Mouse (Mus musculus) heart, postnatal 25 days (tissue): ENCODE measurements around the gene Mcf2l. TPM values are rescaled to one million over a fixed set of nuclear protein-coding genes. Genes with fewer than 3 reads are reported as not detected.

Experiments used
- DNase-seq: peaks from one replicate; pipeline ENCODE4 v3.0.0; 2022; ENCODE audit warnings: low spot score
- intact Hi-C: fragments of 180-260 bp; cut with DNase I; formaldehyde crosslinking; loops from one replicate; pipeline ENCODE4 v1.15.1; 2025
- microRNA-seq: library from miRNA; unstranded; fragments of <30 nt; microRNA quantifications from one replicate; pipeline ENCODE4 v1.2.0, GENCODE M21; 2022
- total RNA-seq, 2 experiments: library from RNA; stranded (reverse); gene quantifications; 2 replicates each; pipeline ENCODE4 v1.2.3; 2021

Gene Mcf2l
- total RNA-seq, 2 experiments from 2014 or later, result 44.7 to 69.4 TPM

DNA sequence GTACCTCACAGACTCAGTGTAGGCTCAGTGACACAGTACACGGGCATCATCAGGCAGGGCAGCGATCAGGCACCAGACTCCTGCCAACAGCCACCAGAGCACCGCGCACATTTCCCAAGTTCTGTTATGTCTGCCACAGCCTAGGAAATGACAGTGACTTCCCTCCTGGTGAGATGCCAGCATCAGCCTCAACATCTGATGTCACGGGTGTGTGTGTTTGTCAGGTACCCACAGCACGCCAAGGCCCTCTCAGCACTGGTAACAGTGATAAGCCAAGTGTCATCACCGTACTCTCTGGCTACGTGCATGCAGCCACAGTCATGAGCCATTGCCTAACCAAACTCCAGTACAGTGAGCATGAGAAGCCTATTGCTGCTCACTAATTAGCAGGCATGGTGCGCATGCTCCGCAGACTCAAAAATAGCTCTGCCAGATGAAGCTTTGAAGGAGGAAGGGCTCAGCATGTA, 162.8 kb downstream of the Mcf2l start:
- DNase-seq, result no peak
- intact Hi-C loops, result no loop called here

- intact Hi-C loops, result no loop called here
- DNase-seq, result no peak
Observed at GRCm38 (mm10) chr8:13037015-13037414, 163.4 kb downstream of the Mcf2l start, which contains the start of gene F10. TSS of gene F10 (plus strand) at chr8:13037308.

DNA sequence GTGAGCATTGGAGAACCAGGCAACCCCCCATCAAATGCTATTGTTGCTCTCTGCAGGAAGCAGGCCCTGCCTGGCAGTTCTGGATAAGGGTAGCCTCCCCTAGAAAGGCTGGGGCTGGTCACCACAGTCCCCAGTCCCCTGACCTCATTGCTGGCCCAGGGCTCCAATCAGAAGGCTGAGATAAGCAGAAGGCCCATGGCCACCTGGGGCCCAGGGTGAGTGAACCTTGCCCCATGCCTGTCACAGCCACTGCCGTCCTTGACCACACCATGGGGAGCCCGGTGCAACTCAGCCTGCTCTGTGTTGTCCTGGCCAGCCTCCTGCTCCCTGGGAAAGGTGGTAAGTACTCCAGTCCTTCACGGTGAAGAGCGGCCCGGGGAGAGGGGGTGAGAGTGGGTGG, 164.0 kb downstream of the Mcf2l start:
- intact Hi-C loops, result no loop called here
- DNase-seq, result no peak

- intact Hi-C loops, result no loop called here
- DNase-seq, result no peak
Observed at GRCm38 (mm10) chr8:13039054-13039453, 165.4 kb downstream of the Mcf2l start.

DNA sequence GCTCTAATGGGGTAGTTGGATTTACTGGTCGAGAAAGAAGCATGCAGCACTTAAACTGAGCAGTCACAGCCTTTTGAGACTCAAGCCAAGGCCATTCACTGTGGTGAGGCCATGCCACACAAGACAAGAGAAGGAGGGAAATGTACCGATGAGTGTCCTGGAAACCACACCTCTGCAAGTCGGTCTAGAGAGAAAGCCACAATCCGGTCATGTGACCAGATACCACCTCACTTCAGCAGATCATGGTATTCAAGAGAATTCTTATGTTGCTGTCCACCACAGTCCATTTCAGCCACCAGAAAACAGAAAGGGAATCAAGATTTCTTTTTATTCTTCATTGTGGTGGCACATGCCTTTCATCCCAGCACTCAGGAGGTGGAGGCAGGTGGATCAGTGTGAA, 167.9 kb downstream of the Mcf2l start:
- DNase-seq, result no peak
- intact Hi-C loops, result no loop called here

DNA sequence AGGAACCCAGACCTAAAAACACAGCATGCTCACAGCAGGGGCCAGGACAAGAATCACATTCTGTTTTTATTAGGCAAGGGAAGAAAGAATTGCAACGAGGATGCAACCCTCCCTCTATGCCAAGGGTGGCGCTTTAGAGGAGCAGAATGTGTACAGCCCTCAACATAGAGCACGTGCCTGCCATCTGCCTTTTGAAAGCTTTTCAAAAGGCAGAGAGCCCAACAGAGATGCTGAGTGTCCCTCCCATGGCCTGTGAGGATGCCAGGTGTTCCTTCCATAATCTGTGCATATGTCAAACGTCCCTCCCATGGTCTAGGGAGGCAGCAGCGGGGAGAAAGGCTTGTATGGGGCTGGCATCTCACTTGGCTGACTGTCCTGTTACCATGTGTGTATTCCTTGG, 174.0 kb downstream of the Mcf2l start:
- intact Hi-C loops, result no loop called here
- no peak for DNase-seq

DNA sequence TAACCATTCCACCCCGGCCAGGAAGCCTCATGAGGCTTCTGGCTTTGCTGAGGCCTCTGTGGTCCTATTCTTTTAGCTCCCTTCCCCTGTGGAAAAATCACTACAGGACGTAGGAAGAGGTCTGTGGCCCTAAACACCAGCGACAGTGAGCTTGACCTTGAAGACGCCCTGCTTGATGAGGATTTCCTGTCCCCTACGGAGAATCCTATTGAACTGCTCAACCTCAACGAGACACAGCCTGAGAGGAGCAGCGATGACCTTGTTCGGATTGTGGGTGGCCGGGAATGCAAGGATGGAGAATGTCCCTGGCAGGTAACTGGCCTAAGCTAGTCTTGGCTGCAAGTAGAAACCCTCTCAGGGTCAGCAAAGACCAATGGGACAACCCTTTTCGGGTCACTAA, 176.9 kb downstream of the Mcf2l start:
- DNase-seq, result no peak
- intact Hi-C loops, result no loop called here

GRCm38 (mm10) chr8:13057351-13057750, 183.7 kb downstream of the Mcf2l start:
- DNase-seq, result no peak

DNA sequence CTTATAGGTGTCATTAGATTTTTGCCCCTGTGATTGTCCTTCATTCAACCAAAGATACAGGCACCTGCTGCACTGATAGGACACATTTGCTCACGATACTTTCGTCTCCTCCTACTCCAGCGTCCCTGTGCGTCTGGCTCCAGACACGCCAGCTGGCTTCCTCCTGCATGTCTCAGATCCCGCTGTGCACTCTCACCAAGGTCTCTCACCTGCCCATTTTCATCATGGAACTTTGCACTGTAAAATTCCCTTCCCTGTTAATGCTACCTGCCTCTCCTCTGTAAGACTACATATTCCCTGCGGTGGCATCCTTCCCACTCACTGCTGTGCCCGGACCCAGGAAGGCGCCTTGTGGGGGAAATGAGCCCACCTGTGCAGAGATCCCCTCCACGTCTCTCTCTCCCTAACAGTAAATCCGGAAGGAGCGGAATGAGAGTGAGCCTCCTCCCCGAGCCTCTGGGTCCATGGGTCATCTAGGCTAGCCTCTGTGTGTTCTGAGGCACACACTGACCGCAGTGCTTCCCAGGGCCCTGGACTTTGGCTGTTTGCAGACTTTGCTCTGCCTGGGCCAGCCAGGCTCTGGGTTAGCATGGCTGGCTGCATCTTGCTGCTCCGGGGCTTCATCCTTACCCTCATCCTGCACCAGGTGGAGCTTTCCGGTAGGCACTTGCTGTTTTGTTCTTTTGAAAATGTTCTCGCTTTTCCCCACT, 187.0 kb downstream of the Mcf2l start, which contains the start of gene Proz:
Proz (plus strand) TSS at position 474 of the 710 bp plus-strand sequence.
- intact Hi-C loops, result no loop called here
- no peak for DNase-seq

More at GRCm38 (mm10) chr8:13057351-13057750, 183.7 kb downstream of the Mcf2l start:
- intact Hi-C loops, result no loop called here

DNA sequence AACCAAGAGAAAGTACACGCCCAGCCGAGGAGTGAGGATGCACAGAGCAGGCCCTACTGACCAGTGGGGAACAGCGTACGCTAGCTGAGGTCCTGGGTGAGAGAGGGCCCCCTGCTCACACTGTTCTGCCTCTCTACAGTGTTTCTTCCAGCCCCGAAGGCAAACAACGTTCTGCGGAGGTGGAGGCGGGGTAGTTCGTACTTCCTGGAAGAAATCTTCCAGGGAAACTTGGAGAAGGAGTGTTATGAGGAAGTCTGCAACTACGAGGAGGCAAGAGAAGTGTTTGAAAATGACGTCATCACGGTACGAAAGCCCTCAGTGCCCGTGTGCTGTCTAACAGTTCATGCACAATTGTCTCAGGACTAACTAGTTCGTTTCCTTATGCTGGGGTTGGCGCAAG, 189.5 kb downstream of the Mcf2l start:
- intact Hi-C loops, result no loop called here
- no peak for DNase-seq

Small RNA genes within 50 kb of the gene (microRNA-seq; reads per million reads assigned to microRNA genes)
- gene Gm38671, result not detected

Other genes starting within 250 kb of the Mcf2l start
- gene Tubgcp3, start 201.6 kb upstream of the Mcf2l start, total RNA-seq, result 10 to 100 TPM; 11.1 to 12.6 TPM
- 10 to 100 TPM; 82.7 to 84.0 TPM for gene Atp11a, start 116.8 kb upstream of the Mcf2l start, total RNA-seq
- under 1 TPM in 1 of 2 experiments, not detected in 1; 0.14 TPM for gene F7, start 152.2 kb downstream of the Mcf2l start, total RNA-seq
- gene F10, start 163.5 kb downstream of the Mcf2l start, total RNA-seq, result under 1 TPM; 0.45 to 0.57 TPM
- not detected for gene Proz, start 187.1 kb downstream of the Mcf2l start, total RNA-seq
- gene Pcid2, start 231.7 kb downstream of the Mcf2l start, total RNA-seq, result 10 to 100 TPM in 1 of 2 experiments, 1 to 10 TPM in 1; 8.8 to 10.3 TPM
- 10 to 100 TPM; 75.1 to 76.1 TPM for gene Cul4a, start 231.8 kb downstream of the Mcf2l start, total RNA-seq